Comparison of ENCODE assay signal across 22 mouse cellular contexts in genomic region chr12:79812838-79813563, GRCm38 (mm10).
DNase-seq lines count a peak whose midpoint lies in the region; ATAC-seq and TF ChIP-seq lines count a peak whose summit lies in the region.
"Had no signal": no experiment of that assay in that cellular context is flagged by ENCODE, and none has a peak within 500 bp of the region (broad histone marks: within the 10 kb centered on the region; RNA-seq: fewer than 3 reads in every experiment).

No protein-coding gene starts in this region.

- ATAC-seq in forebrain, embryonic 14.5 days, result no peak; the same call in 1 of the 2 replicates
- ATAC-seq in hindbrain, embryonic 12.5 days (ENCODE audit: low FRiP score), result 0 out of 2 replicates have a peak, but pooled peaks have one; percentile 32
- no peak for ATAC-seq in hindbrain, embryonic 13.5 days (ENCODE audit: low FRiP score)
- ATAC-seq in midbrain, embryonic 12.5 days (ENCODE audit: low FRiP score, low read depth), result 0 out of 2 replicates have a peak, but pooled peaks have one; percentile 49
- ATAC-seq in midbrain, postnatal 0 days (ENCODE audit: low FRiP score), result no peak
- ATAC-seq in midbrain, embryonic 13.5 days, result 0 out of 2 replicates have a peak, but pooled peaks have one; percentile 43
- ATAC-seq: CD4-positive, CD25-positive, alpha-beta regulatory T cell, adult 4 months; Patski had no signal

- H3K36me3 ChIP-seq in forebrain, embryonic 10.5 days (replicated peaks), result no peaks in the 10 kb centered on the region
- no peaks in the 10 kb centered on the region for H3K36me3 ChIP-seq in forebrain, embryonic 14.5 days (ENCODE audit: control insufficient read depth, insufficient read depth, low read length)
- no peaks in the 10 kb centered on the region for H3K36me3 ChIP-seq in hindbrain, embryonic 12.5 days
- no peaks in the 10 kb centered on the region for H3K36me3 ChIP-seq in hindbrain, embryonic 13.5 days
- no peaks in the 10 kb centered on the region for H3K36me3 ChIP-seq in midbrain, embryonic 12.5 days
- H3K36me3 ChIP-seq in midbrain, postnatal 0 days (ENCODE audit: insufficient read depth, low read length), result no peaks in the 10 kb centered on the region
- no peaks in the 10 kb centered on the region for H3K36me3 ChIP-seq in midbrain, embryonic 13.5 days
- H3K36me3 ChIP-seq: heart, embryonic 15.5 days had no signal

- H3K4me3 ChIP-seq in forebrain, embryonic 10.5 days, result peak overlapping the region; percentile 6; the same call in 1 of the 2 replicates
- no peak overlapping the region for H3K4me3 ChIP-seq in forebrain, embryonic 14.5 days (ENCODE audit: low read depth, low read length)
- no peak overlapping the region for H3K4me3 ChIP-seq in hindbrain, embryonic 12.5 days
- H3K4me3 ChIP-seq in hindbrain, embryonic 13.5 days, result no peak overlapping the region
- no peak overlapping the region for H3K4me3 ChIP-seq in midbrain, embryonic 12.5 days
- no peak overlapping the region for H3K4me3 ChIP-seq in midbrain, postnatal 0 days (ENCODE audit: low read depth, low read length)
- H3K4me3 ChIP-seq in midbrain, embryonic 13.5 days (replicated peaks), result no peak overlapping the region
- H3K4me3 ChIP-seq: erythroblast, embryonic 14.5 days; heart, embryonic 15.5 days; layer of hippocampus, adult 2 months; megakaryocyte, embryonic 14.5 days had no signal

- peak; percentile 59 for DNase-seq in forebrain, embryonic 10.5 days (ENCODE audit: extremely low spot score, low spot score)
- no peak for DNase-seq in forebrain, embryonic 14.5 days (ENCODE audit: low spot score)
- no peak for DNase-seq in midbrain, postnatal 0 days (ENCODE audit: low spot score)
- no peak for DNase-seq in cerebellum, postnatal 25 days
- DNase-seq: adrenal gland, postnatal 10 days; cerebellum, adult 9-10 months; heart, adult 18-20 months; kidney, postnatal 14 days; left cerebral cortex, postnatal 4 days; lung, adult 18-20 months; lung, postnatal 14 days; right cerebral cortex, adult 18-20 months had no signal

- no peaks in the 10 kb centered on the region for H3K9me3 ChIP-seq in forebrain, embryonic 10.5 days
- no peaks in the 10 kb centered on the region for H3K9me3 ChIP-seq in forebrain, embryonic 14.5 days (replicated peaks; ENCODE audit: control insufficient read depth, low read length)
- H3K9me3 ChIP-seq in hindbrain, embryonic 12.5 days (replicated peaks), result no peaks in the 10 kb centered on the region
- no peaks in the 10 kb centered on the region for H3K9me3 ChIP-seq in hindbrain, embryonic 13.5 days
- no peaks in the 10 kb centered on the region for H3K9me3 ChIP-seq in midbrain, embryonic 12.5 days
- no peaks in the 10 kb centered on the region for H3K9me3 ChIP-seq in midbrain, postnatal 0 days (ENCODE audit: low read length)
- no peaks in the 10 kb centered on the region for H3K9me3 ChIP-seq in midbrain, embryonic 13.5 days
- H3K9me3 ChIP-seq: heart, embryonic 15.5 days had no signal

- no peak overlapping the region for H3K4me2 ChIP-seq in forebrain, embryonic 14.5 days (ENCODE audit: low read length)
- H3K4me2 ChIP-seq in hindbrain, embryonic 12.5 days (replicated peaks), result no peak overlapping the region
- no peak overlapping the region for H3K4me2 ChIP-seq in hindbrain, embryonic 13.5 days
- H3K4me2 ChIP-seq in midbrain, embryonic 12.5 days (replicated peaks), result no peak overlapping the region
- no peak overlapping the region for H3K4me2 ChIP-seq in midbrain, postnatal 0 days (ENCODE audit: low read depth, low read length, poor library complexity, severe bottlenecking)
- no peak overlapping the region for H3K4me2 ChIP-seq in midbrain, embryonic 13.5 days (replicated peaks)
- H3K4me2 ChIP-seq: heart, embryonic 15.5 days had no signal

- H3K27me3 ChIP-seq in forebrain, embryonic 10.5 days (ENCODE audit: poor library complexity, severe bottlenecking), result peaks cover 57% of the 10 kb centered on the region
- H3K27me3 ChIP-seq in forebrain, embryonic 14.5 days (replicated peaks; ENCODE audit: control insufficient read depth, insufficient read depth, low read length), result no peaks in the 10 kb centered on the region
- H3K27me3 ChIP-seq in hindbrain, embryonic 12.5 days, result peaks cover 5% of the 10 kb centered on the region
- H3K27me3 ChIP-seq in hindbrain, embryonic 13.5 days, result 0 out of 2 replicates have a peak, but pooled peaks cover 14% of the 10 kb centered on the region
- peaks cover 17% of the 10 kb centered on the region for H3K27me3 ChIP-seq in midbrain, embryonic 12.5 days
- H3K27me3 ChIP-seq in midbrain, postnatal 0 days (ENCODE audit: insufficient read depth, low read length), result no peaks in the 10 kb centered on the region; the same call in 1 of the 2 replicates
- peaks cover 3% of the 10 kb centered on the region; the same call in 1 of the 2 replicates for H3K27me3 ChIP-seq in midbrain, embryonic 13.5 days
- H3K27me3 ChIP-seq: heart, embryonic 15.5 days; Patski had no signal

- peaks cover 77% of the 10 kb centered on the region for H3K4me1 ChIP-seq in forebrain, embryonic 10.5 days
- peaks cover 17% of the 10 kb centered on the region for H3K4me1 ChIP-seq in forebrain, embryonic 14.5 days (ENCODE audit: control insufficient read depth, insufficient read depth, low read length)
- H3K4me1 ChIP-seq in hindbrain, embryonic 12.5 days, result peaks cover 36% of the 10 kb centered on the region
- H3K4me1 ChIP-seq in hindbrain, embryonic 13.5 days (replicated peaks), result peaks cover 32% of the 10 kb centered on the region
- H3K4me1 ChIP-seq in midbrain, embryonic 12.5 days, result peaks cover 42% of the 10 kb centered on the region
- peaks cover 7% of the 10 kb centered on the region; the same call in 1 of the 2 replicates for H3K4me1 ChIP-seq in midbrain, postnatal 0 days (ENCODE audit: insufficient read depth, low read length)
- peaks cover 40% of the 10 kb centered on the region for H3K4me1 ChIP-seq in midbrain, embryonic 13.5 days (replicated peaks)
- H3K4me1 ChIP-seq: megakaryocyte, embryonic 14.5 days had no signal

- WGBS in forebrain, embryonic 10.5 days, result 21% methylated on average over 18 of the region's 18 CpGs
- 27% methylated on average over 18 of the region's 18 CpGs for WGBS in forebrain, embryonic 14.5 days
- 21% methylated on average over 18 of the region's 18 CpGs for WGBS in hindbrain, embryonic 12.5 days
- 17% methylated on average over 18 of the region's 18 CpGs for WGBS in hindbrain, embryonic 13.5 days
- WGBS in midbrain, embryonic 12.5 days, result 14% methylated on average over 18 of the region's 18 CpGs
- 41% methylated on average over 18 of the region's 18 CpGs for WGBS in midbrain, postnatal 0 days
- whole genome bisulfite sequencing in midbrain, embryonic 13.5 days, result 17% methylated on average over 18 of the region's 18 CpGs

- TF ChIP-seq CTCF in midbrain, postnatal 0 days (IDR thresholded peaks at IDR 0.05), result no peak

- H3K27ac ChIP-seq in forebrain, embryonic 10.5 days, result peak overlapping the region; percentile 84
- no peak overlapping the region for H3K27ac ChIP-seq in forebrain, embryonic 14.5 days (ENCODE audit: low read depth, low read length)
- H3K27ac ChIP-seq in hindbrain, embryonic 12.5 days, result 0 out of 2 replicates have a peak overlapping the region, but pooled peaks have one; percentile 26
- H3K27ac ChIP-seq in hindbrain, embryonic 13.5 days, result no peak overlapping the region
- peak overlapping the region; percentile 58 for H3K27ac ChIP-seq in midbrain, embryonic 12.5 days (replicated peaks)
- no peak overlapping the region for H3K27ac ChIP-seq in midbrain, postnatal 0 days (ENCODE audit: low read depth, low read length)
- H3K27ac ChIP-seq in midbrain, embryonic 13.5 days, result no peak overlapping the region
- H3K27ac ChIP-seq: heart, embryonic 15.5 days; layer of hippocampus, adult 2 months had no signal

- no peak overlapping the region for H3K9ac ChIP-seq in forebrain, embryonic 14.5 days (ENCODE audit: low read length)
- H3K9ac ChIP-seq in hindbrain, embryonic 12.5 days, result no peak overlapping the region
- no peak overlapping the region for H3K9ac ChIP-seq in hindbrain, embryonic 13.5 days
- no peak overlapping the region for H3K9ac ChIP-seq in midbrain, embryonic 12.5 days (replicated peaks)
- no peak overlapping the region for H3K9ac ChIP-seq in midbrain, postnatal 0 days (replicated peaks; ENCODE audit: low read length, poor library complexity, severe bottlenecking)
- no peak overlapping the region for H3K9ac ChIP-seq in midbrain, embryonic 13.5 days (replicated peaks)
- H3K9ac ChIP-seq: heart, embryonic 15.5 days had no signal

Comparison
In these comparisons a context has a peak if more than half of its experiments do, and no peak if none do; other contexts are left out.
1. H3K27ac ChIP-seq: peak in forebrain, embryonic 10.5 days (single experiment), hindbrain, embryonic 12.5 days (single experiment) and midbrain, embryonic 12.5 days (single experiment); none in forebrain, embryonic 14.5 days (single experiment), hindbrain, embryonic 13.5 days (single experiment), midbrain, postnatal 0 days (single experiment) and midbrain, embryonic 13.5 days (single experiment).
2. ATAC-seq: peak in hindbrain, embryonic 12.5 days (single experiment), midbrain, embryonic 12.5 days (single experiment) and midbrain, embryonic 13.5 days (single experiment); none in forebrain, embryonic 14.5 days (single experiment), hindbrain, embryonic 13.5 days (single experiment) and midbrain, postnatal 0 days (single experiment).